Mouse (Mus musculus) neutrophil, adult 5-6 weeks (primary cell): ENCODE measurements around the gene Papln. TPM values are rescaled to one million over a fixed set of nuclear protein-coding genes. Genes with fewer than 3 reads are reported as not detected.

Experiments used
- ATAC-seq: fragments of 151-379, 151-347 bp; 2 replicates; pipeline ENCODE4 v1.8.0; 2017; ENCODE audit warnings: mild to moderate bottlenecking, moderate TSS enrichment; ENCODE audit not compliant: insufficient number of reproducible peaks, poor library complexity, low FRiP score, severe bottlenecking; ENCODE audit errors: extremely low read depth
- total RNA-seq: library from RNA; stranded (forward); fragments of 200-1000 nt; gene quantifications from 2 replicates; pipeline ENCODE4 v1.2.3, GENCODE M21; 2017

The Papln gene
- total RNA-seq, result 0.37 TPM in 1 of 2 replicates, not detected in the other

DNA sequence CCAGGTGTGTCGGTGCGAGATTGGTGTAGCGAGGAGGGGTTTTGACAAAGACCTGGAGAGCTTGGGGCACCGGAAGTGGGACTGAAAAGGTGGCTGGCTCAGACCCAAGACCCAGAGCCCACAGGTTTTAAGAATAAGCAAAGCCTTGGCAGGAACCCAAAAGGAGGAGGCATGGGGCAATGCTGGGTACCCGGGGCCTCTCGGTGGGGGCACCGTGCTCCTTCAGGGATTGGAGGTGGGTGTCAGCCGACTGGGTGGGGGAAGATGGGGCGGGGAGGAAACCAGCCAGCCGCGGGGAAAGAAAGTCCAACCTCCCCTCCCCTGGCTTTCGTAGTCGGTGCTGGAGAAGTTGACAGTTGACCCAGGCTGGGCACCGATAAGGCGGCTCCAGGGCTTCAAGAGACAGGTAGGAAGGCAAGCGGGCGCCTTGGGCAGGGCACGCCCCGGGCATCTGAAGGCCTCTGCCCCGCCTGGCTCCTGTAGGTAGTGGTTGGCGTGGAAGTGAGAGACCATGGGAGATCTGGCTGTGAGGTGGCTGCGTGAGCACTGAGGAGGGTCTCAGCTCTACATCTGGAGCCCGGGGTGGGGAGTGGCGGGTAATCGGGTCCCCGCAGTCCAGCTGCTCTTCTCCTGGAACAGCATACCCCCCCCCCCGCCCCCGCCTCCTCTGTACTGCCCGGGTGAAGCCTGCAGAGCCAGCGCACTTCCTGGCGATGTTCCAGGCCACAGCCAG lies at the start of gene Papln:
Gene Papln (plus strand): TSS at position 324 of the 733 bp plus-strand sequence.
- 0 out of 2 replicates have a peak, but pooled peaks have one; percentile 18 for ATAC-seq

- ATAC-seq, result 0 out of 2 replicates have a peak, but pooled peaks have one; percentile 36
Observed at GRCm38 (mm10) chr12:83713749-83714148, 49.7 kb upstream of the Papln start.

DNA sequence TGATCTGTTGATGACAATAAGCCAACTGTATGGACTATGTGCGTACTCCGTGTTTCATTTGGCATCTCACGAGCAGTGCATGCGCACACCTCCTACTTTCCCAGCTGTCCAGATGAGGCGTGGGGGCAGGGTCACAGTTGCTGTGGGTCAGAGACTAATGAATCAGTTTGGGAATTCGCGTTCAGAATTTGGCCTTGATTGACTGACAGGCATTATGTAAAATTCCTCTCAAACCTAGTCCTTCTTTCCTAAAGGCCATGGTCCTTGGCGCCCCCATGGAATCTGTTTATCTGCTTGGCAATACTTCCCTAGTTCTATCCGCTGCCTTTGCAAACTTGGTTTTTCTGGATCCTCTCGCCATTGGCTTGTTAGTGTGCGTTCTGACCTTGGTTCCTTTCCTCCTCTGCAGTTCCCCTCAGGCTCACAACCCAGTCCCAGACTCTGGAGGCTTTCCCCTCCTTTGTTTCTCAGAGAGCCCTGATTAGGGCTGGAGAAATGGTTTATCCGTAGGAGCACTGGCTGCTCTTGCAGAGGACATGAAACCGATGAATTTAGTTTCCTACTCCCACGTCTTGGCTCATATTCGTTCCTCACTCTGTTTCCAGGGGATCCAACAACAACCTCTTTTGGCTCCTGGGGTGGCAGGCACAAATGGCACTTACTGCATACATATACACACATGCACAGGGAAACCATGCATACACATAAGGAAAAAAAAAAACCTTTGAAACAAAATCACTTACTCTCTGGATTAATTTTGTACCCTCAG lies 46.8 kb upstream of the Papln start:
- no peak for ATAC-seq

- ATAC-seq, result no peak
Observed at GRCm38 (mm10) chr12:83719431-83719830, 44.0 kb upstream of the Papln start.

GRCm38 (mm10) chr12:83721281-83721680 lies 42.2 kb upstream of the Papln start:
- no peak for ATAC-seq

- no peak for ATAC-seq
Observed at GRCm38 (mm10) chr12:83723037-83723436, 40.4 kb upstream of the Papln start.

GRCm38 (mm10) chr12:83726510-83727308 lies 36.7 kb upstream of the Papln start:
- no peak for ATAC-seq

- no peak for ATAC-seq
Observed at GRCm38 (mm10) chr12:83732225-83732624, 31.2 kb upstream of the Papln start.

DNA sequence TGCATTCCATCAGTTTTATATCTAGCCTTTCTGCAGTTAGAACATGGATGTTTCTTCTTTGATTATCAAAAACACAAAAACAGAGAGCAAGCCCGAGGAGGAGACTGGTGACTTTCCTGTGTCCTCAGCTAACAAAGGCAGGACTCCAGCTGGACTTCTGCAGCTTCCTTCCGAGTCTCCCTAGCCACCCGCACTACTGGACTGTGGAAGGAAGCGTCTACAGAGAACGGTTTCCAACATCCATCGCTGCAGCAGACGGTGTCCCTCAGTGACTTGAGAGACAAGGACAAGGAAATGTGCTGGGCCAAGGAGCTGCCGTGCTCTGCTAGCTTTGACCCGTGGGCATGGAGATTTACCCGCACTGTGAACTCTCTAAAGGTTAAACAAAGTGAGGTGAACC lies 29.4 kb upstream of the Papln start:
- no peak for ATAC-seq

GRCm38 (mm10) chr12:83736236-83736635 lies 27.2 kb upstream of the Papln start:
- ATAC-seq, result no peak

DNA sequence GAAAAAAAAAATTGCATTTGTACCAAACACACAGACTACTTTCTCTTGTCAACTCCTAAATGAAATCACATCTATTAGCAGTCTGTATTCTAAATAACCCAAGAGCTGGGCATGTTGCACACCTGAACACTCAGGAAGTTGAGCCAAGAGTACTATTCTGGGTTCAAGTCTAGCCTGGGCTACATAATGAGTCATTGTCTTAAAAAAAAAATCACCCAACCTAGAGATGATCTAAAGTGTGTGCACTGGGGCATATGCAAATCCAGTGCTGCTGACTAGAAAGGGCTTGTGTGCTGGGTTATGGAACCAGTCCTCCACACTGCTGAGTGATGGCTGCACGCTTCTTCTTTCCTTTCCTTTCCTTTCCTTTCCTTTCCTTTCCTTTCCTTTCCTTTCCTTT lies 24.8 kb upstream of the Papln start:
- ATAC-seq, result no peak

DNA sequence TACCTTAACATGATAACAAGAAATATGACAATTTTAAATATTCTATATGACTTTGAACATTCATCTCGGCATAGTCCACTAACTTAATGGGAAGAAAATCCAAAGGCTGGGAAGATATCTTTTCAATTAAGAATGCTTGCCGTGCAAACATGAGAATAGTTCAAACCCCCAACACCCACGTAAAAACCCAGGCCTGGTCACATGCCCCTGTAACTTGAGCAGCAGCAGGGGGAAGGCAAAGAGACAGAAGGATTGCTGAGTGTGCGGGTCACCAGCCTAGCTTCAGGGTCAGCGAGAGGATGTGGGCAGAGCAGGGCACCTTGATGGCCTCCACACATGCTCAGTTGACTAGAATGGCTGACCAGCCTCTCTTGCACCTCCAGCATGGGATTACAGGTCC lies 21.7 kb upstream of the Papln start:
- no peak for ATAC-seq

GRCm38 (mm10) chr12:83742834-83743233 lies 20.6 kb upstream of the Papln start:
- ATAC-seq, result no peak

GRCm38 (mm10) chr12:83743712-83744111 lies 19.7 kb upstream of the Papln start:
- ATAC-seq, result no peak

DNA sequence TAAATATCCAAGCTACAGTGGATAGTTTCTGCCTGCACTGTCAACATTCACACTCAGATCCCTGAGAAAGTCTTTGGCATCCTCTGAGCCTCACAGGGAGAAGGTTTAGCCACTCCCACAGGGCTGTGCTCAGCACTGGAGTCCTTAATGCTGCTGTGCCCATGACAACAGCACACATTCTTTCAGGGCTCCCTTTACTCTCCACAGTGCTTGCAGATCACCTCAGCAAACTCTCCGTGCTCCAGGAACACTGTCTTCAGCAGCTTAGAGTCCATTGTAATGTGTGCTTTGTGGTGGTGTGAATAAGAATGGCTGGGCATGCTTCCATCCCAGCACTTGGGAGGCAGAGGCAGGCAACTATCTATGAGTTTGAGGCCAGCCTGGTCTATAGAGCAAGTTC lies 14.2 kb upstream of the Papln start:
- no peak for ATAC-seq

GRCm38 (mm10) chr12:83752495-83752894 lies 10.9 kb upstream of the Papln start:
- no peak for ATAC-seq

DNA sequence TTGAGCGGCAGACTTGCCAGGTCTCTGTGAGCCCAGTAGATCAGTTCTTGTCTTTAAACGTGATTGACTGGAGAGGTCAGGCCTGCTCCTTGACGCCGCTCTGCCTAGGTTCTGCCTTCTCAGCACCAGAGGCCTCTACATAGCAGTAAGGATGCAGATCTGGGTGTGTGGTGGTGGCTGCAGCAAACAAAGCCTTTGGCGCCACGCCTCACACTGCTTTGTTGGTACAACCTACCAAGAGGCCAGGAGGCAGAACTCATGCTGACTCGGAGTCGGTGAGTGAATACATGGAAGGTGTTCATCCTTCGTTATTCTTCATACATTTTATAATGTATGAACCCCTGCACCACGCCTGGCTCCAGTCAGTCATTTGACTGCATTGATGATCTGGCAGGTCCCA lies 4.7 kb upstream of the Papln start:
- ATAC-seq, result no peak

- no peak for ATAC-seq
Observed at GRCm38 (mm10) chr12:83760201-83760600, 3.2 kb upstream of the Papln start.

GRCm38 (mm10) chr12:83762706-83763105 lies 728 bp upstream of the Papln start:
- ATAC-seq, result no peak

- no peak for ATAC-seq
Observed at GRCm38 (mm10) chr12:83764044-83764365, 571 bp downstream of the Papln start.
